Mouse (Mus musculus) embryonic facial prominence, embryonic 11.5 days (tissue): ENCODE measurements around the gene Dnaja2. TPM values are rescaled to one million over a fixed set of nuclear protein-coding genes. Genes with fewer than 3 reads are reported as not detected.

ENCODE experiments used
- ATAC-seq: fragments of 200-750 bp; cut with Nextera tagmentation; replicated peaks from 2 replicates; pipeline ENCODE4 v1.8.0; 2017; ENCODE audit warnings: low read depth; ENCODE audit not compliant: insufficient number of reproducible peaks, low FRiP score, low TSS enrichment
- DNase-seq: peaks from one replicate; pipeline ENCODE4 v3.0.0-alpha.2; 2015; ENCODE audit warnings: low spot score
- H3K27ac ChIP-seq: fragments of 300-500 bp; sonication (generic); replicated peaks from 2 replicates; pipeline ENCODE4 v1.5.1; 2014; ENCODE audit warnings: mild to moderate bottlenecking, low read depth, low read length, control low read depth
- H3K27me3 ChIP-seq: fragments of 300-500 bp; sonication (generic); 2 replicates; pipeline ENCODE4 v1.6.1; 2014; ENCODE audit warnings: mild to moderate bottlenecking, low read length, moderate library complexity, mixed read lengths; ENCODE audit not compliant: control insufficient read depth, insufficient read depth
- H3K36me3 ChIP-seq: fragments of 300-500 bp; sonication (generic); replicated peaks from 2 replicates; pipeline ENCODE4 v1.6.1; 2014; ENCODE audit warnings: low read depth, mild to moderate bottlenecking, low read length, moderate library complexity, mixed read lengths; ENCODE audit not compliant: control insufficient read depth, insufficient read depth
- H3K4me1 ChIP-seq: fragments of 300-500 bp; sonication (generic); 2 replicates; pipeline ENCODE4 v1.6.1; 2014; ENCODE audit warnings: low read length, mixed read lengths; ENCODE audit not compliant: control insufficient read depth, insufficient read depth
- H3K4me2 ChIP-seq: fragments of 300-500 bp; sonication (generic); 2 replicates; pipeline ENCODE4 v1.6.1; 2014; ENCODE audit warnings: low read depth, mild to moderate bottlenecking, control low read depth, low read length, moderate library complexity
- H3K4me3 ChIP-seq: fragments of 300-500 bp; sonication (generic); 2 replicates; pipeline ENCODE4 v1.5.1; 2014; ENCODE audit warnings: low read depth, low read length, control low read depth
- H3K9ac ChIP-seq: fragments of 300-500 bp; sonication (generic); replicated peaks from 2 replicates; pipeline ENCODE4 v1.6.1; 2014; ENCODE audit warnings: mild to moderate bottlenecking, control low read depth, low read length
- H3K9me3 ChIP-seq: fragments of 300-500 bp; sonication (generic); replicated peaks from 2 replicates; pipeline ENCODE4 v1.6.1; 2016; ENCODE audit warnings: mild to moderate bottlenecking, low read length, inconsistent platforms, mixed read lengths; ENCODE audit not compliant: control insufficient read depth
- WGBS: fragments of 180-500 bp; shearing (Covaris S2); extraction: QIAGEN DNeasy Blood & Tissue Kit; methylation state at CpG from one replicate; pipeline ENCODE4 v1.1.7; 2014; 5-methylcytosine and 5-hydroxymethylcytosine counted together
- polyA plus RNA-seq: library from polyadenylated mRNA; unstranded; fragments of >200 nt; fragmentation: Nextera tagmentation; extraction: Ambion mirVana; gene quantifications from 2 replicates; pipeline ENCODE4 v1.2.1, GENCODE M21; 2014

The Dnaja2 gene
- polyA plus RNA-seq, result 207 and 209 TPM in 2 replicates

DNA sequence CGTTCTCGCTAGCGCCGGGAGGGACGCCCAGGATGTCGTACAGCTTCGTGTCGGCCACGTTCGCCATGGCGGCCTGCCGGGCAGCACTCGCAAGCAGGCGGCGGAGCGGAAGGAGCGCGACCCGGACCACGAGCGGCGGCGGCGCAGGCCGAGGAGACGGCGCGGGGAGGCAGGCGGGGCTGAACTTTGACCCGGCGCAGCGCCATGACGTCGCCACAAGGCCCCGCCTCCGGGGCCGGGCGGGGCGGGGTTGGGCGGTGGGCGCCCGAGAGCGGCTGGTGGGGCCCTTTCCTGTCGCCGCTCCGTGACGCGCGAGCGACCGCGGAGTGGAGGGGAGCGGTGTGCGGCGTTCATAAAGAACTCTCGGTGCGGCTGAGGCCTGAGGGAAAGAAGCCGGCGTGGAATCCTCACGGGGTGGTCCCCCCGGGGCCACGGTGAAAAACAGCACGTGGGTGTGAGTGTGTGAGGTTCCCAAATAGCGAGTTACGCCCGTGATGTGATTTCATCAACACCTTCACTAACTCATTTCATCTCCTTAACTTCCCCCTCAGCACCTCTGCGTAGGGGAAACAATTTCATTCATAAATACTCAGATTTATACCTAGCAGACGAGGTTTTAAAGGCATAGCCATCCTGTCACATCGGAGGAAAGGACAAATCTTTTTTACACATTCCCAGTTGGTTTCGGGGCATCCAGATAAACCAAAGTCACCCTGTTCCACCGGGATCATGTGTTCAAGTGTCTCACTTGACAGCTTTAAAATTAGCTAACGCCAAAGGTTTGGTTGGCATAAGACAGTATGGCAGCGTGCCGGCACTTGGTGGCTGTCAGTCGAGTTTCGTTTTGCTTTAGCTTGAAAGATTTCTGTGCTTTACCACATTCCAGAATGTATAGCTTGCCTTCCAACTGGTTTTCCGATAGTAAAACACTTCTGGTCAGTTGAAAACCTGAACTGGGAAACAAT, at the start of gene Dnaja2:
Dnaja2 (minus strand) TSS at position 164 of the 965 bp plus-strand sequence.
- Histone ChIP-seq H3K36me3 (peaks cover 4% of the 10 kb centered on the region; the same call in 1 of the 2 replicates), H3K9ac (peak within 1 kb of the TSS; percentile 92), H3K27me3 (no peaks in the 10 kb centered on the region), H3K27ac (peak within 1 kb of the TSS; percentile 79), H3K4me3 (peak within 1 kb of the TSS; percentile 90), H3K4me2 (peak within 1 kb of the TSS; percentile 77), H3K4me1 (no peaks in the 10 kb centered on the region; the same call in 1 of the 2 replicates), H3K9me3 (no peaks in the 10 kb centered on the region)
- DNase-seq (peak; percentile 93), ATAC-seq (peak; percentile 91)
- 1% methylated on average over 62 of the region's 77 CpGs for WGBS

DNA sequence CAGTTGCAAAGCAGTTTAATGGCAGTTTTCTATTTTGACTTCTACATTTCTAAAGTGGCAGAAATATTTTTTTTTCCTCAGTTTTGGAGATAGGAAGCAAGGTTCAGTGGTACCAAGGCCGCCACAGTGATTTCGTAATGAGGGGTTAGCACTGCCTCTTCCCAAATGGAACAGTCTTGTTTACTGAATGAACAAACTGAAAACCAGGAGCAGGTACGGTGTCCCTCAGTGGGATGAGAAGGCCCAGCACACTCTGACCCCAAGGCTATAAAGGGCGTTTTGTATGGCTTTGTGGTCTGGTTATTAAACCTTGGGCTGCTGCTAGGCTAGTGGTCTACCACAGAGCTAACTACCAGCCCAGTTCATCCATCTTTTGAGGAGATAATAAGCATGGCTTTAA, 49.1 kb upstream of the Dnaja2 start:
- Histone ChIP-seq H3K9me3 (no peaks in the 10 kb centered on the region), H3K4me3 (no peak overlapping the region), H3K27ac (no peak overlapping the region), H3K4me2 (no peak overlapping the region), H3K36me3 (no peaks in the 10 kb centered on the region), H3K9ac (no peak overlapping the region), H3K27me3 (no peaks in the 10 kb centered on the region), H3K4me1 (no peaks in the 10 kb centered on the region)
- 74% methylated on average over 4 of the region's 4 CpGs for WGBS
- DNase-seq (no peak), ATAC-seq (no peak)

- H3K4me2 ChIP-seq, result no peak overlapping the region
- H3K9ac ChIP-seq, result no peak overlapping the region
- H3K36me3 ChIP-seq, result no peaks in the 10 kb centered on the region
- WGBS, result 36% methylated on average over 8 of the region's 8 CpGs
- no peaks in the 10 kb centered on the region for H3K27me3 ChIP-seq
- H3K4me3 ChIP-seq, result no peak overlapping the region
- no peaks in the 10 kb centered on the region for H3K4me1 ChIP-seq
- ATAC-seq (no peak), DNase-seq (peak; percentile 76)
- no peaks in the 10 kb centered on the region for H3K9me3 ChIP-seq
- H3K27ac ChIP-seq, result no peak overlapping the region
Observed at GRCm38 (mm10) chr8:85603203-85603895, 48.2 kb upstream of the Dnaja2 start.

DNA sequence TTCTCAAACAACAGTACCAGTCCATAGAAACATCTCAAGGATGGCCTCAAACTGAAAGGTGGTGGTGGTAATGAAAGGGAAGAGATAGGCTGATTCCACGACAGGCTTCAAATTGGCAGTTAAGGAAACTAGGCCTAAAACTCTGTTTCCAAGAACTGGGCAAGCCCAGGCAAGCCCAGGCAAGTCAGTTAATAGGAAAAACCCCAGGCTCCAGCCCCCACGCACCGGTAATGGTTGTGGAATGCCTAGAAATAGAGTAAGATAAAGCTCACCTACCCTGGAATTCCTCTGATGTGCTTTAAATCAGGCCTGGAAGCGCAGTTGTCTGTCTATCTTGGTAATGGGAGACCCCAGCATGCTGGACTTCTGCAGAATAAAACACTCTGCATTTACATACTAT, 47.6 kb upstream of the Dnaja2 start:
- no peaks in the 10 kb centered on the region for H3K4me1 ChIP-seq
- no peak for ATAC-seq
- H3K4me2 ChIP-seq, result no peak overlapping the region
- H3K9ac ChIP-seq, result no peak overlapping the region
- H3K27me3 ChIP-seq, result no peaks in the 10 kb centered on the region
- WGBS, result 78% methylated on average over 4 of the region's 4 CpGs
- H3K9me3 ChIP-seq, result no peaks in the 10 kb centered on the region
- DNase-seq, result no peak
- no peak overlapping the region for H3K4me3 ChIP-seq
- H3K36me3 ChIP-seq, result no peaks in the 10 kb centered on the region
- H3K27ac ChIP-seq, result no peak overlapping the region

GRCm38 (mm10) chr8:85601741-85602140, 46.6 kb upstream of the Dnaja2 start:
- Histone ChIP-seq H3K4me1 (no peaks in the 10 kb centered on the region), H3K4me3 (no peak overlapping the region), H3K9me3 (no peaks in the 10 kb centered on the region), H3K4me2 (no peak overlapping the region), H3K27me3 (no peaks in the 10 kb centered on the region), H3K36me3 (no peaks in the 10 kb centered on the region), H3K27ac (no peak overlapping the region), H3K9ac (no peak overlapping the region)
- DNase-seq, result no peak
- no peak for ATAC-seq
- WGBS, result 81% methylated on average over 8 of the region's 8 CpGs

GRCm38 (mm10) chr8:85597413-85598191, 42.5 kb upstream of the Dnaja2 start:
- H3K9me3 ChIP-seq, result no peaks in the 10 kb centered on the region
- no peak for ATAC-seq

DNA sequence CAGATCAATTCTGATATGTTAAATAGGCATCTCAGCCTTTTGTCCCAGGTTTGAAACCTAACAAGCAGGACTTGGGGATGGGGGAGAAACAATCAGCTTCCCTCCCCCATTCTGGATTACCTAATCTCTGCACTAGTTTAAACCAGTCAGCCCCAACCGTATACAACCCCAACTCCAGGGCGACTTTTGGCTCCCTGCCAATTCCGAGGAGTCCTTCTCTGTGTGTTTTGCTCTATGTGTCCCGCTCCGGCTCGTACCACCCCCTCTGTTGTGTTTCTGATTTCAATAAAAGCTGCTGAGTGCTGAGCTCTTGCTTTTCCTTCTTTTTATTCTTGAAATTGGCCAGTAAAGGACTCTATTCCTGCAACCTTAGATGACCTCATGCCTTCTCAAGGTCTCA, 40.2 kb upstream of the Dnaja2 start:
- no peak overlapping the region for H3K4me3 ChIP-seq
- WGBS, result 54% methylated on average over 6 of the region's 6 CpGs
- DNase-seq (peak; percentile 36), ATAC-seq (peak; percentile 56; the same call in 1 of the 2 replicates)
- no peaks in the 10 kb centered on the region for H3K36me3 ChIP-seq
- no peaks in the 10 kb centered on the region for H3K9me3 ChIP-seq
- H3K27ac ChIP-seq, result no peak overlapping the region
- H3K4me1 ChIP-seq, result no peaks in the 10 kb centered on the region
- H3K4me2 ChIP-seq, result no peak overlapping the region
- no peak overlapping the region for H3K9ac ChIP-seq
- no peaks in the 10 kb centered on the region for H3K27me3 ChIP-seq

More at GRCm38 (mm10) chr8:85597413-85598191, 42.5 kb upstream of the Dnaja2 start:
- no peaks in the 10 kb centered on the region for H3K27me3 ChIP-seq
- 64% methylated on average over 8 of the region's 8 CpGs for WGBS
- no peak for DNase-seq
- H3K9ac ChIP-seq, result no peak overlapping the region
- no peaks in the 10 kb centered on the region for H3K36me3 ChIP-seq
- H3K4me3 ChIP-seq, result no peak overlapping the region
- no peaks in the 10 kb centered on the region for H3K4me1 ChIP-seq
- no peak overlapping the region for H3K27ac ChIP-seq
- H3K4me2 ChIP-seq, result no peak overlapping the region
